Mouse (Mus musculus): ENCODE measurements around the gene Ccdc14. TPM values are rescaled to one million over a fixed set of nuclear protein-coding genes. Genes with fewer than 3 reads are reported as not detected.

The Ccdc14 gene
- polyA plus RNA-seq, 1 experiment = 2.4 TPM

DNA sequence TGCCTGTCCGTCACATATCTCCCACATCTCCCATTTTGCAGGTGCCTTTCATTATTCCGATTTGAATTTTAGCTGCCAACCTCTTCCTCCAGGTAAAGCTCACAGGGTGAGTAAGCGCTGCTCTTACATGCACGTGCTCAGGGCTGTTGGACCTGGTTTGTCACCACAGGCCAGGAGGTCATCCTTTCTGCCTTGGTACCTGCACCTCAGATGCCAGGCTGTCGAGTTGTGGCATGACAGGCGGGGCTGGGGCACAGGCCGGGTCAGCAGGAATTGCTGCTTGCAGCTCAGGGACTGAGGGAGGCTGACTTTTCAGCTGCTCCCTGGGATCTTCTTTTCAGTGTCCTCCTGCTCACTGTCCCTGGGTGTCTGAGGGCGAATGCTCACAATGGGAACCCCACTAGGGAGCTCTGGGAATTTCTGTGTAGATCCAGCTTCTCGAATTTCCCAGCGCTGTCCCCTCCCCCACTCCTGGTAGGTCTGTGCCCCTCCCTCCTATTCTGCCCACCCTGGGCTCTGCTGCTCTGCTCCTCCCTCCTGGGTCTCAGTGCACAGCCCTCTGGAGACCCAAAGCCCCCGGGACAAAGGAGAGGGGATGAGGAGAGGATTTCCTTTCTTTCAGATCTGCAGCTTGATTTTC, 57.8 kb downstream of the Ccdc14 start:
- Histone ChIP-seq H3K27ac (ENCODE audit: insufficient read depth, low read length) (no peak overlapping the region), H3K4me1 (ENCODE audit: control insufficient read depth, insufficient read depth, low read length) (no peaks in the 10 kb centered on the region), H3K4me3 (ENCODE audit: insufficient read depth, low read length) (no peak overlapping the region)
- TF ChIP-seq CTCF (IDR thresholded peaks at IDR 0.05; ENCODE audit: extremely low read depth, insufficient read depth, low read length) (no peak), POLR2A (IDR thresholded peaks at IDR 0.05; ENCODE audit: extremely low read depth, insufficient read depth, low read length) (no peak)

DNA sequence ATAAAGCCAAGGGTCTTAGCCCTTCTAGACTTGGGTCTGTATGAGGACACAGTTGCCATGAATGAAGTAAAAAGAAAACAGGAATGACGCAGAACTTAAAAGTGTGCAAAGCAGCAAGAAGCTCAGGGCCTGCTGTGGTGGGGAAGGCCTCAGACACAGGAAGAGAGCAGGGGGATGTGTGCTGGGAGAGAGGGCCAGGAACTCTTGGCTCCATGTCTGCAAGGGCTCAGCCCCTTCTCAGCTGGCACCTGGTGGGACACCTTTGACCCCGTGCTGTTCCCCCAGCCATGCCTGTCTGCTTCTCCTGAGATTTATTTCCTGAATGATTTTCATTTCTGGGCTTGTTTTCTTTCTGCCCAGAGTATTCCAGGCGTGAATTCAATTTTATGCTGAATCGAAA, 59.1 kb downstream of the Ccdc14 start:
- Histone ChIP-seq H3K4me1 (ENCODE audit: control insufficient read depth, insufficient read depth, low read length) (no peaks in the 10 kb centered on the region), H3K27ac (ENCODE audit: insufficient read depth, low read length) (no peak overlapping the region), H3K4me3 (ENCODE audit: insufficient read depth, low read length) (no peak overlapping the region)
- TF ChIP-seq POLR2A (IDR thresholded peaks at IDR 0.05; ENCODE audit: extremely low read depth, insufficient read depth, low read length) = no peak

DNA sequence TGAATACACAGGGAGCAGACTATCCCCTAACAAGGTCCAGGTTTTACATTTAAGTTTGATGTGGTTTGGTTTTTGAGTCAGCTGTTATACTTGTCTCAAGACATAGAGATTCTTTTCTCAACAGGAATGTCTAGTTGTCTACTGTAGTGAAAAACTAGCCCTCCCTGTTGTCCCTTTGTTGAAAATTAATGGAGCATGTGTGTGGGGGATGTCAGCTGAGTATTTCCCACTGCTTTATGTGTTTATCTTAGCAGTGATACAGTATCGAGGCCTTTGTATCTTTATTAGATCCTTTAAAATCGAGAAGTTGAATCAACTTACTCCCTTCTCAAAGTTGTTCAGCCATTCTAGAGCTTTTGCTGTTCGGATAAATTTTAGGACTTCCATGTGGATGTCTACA, 61.6 kb downstream of the Ccdc14 start:
- no peak for TF ChIP-seq CTCF (IDR thresholded peaks at IDR 0.05; ENCODE audit: extremely low read depth, insufficient read depth, low read length)
- TF ChIP-seq POLR2A (IDR thresholded peaks at IDR 0.05; ENCODE audit: extremely low read depth, insufficient read depth, low read length) = no peak
- Histone ChIP-seq H3K4me3 (ENCODE audit: insufficient read depth, low read length) (no peak overlapping the region), H3K27ac (ENCODE audit: insufficient read depth, low read length) (no peak overlapping the region), H3K4me1 (ENCODE audit: control insufficient read depth, insufficient read depth, low read length) (no peaks in the 10 kb centered on the region)

DNA sequence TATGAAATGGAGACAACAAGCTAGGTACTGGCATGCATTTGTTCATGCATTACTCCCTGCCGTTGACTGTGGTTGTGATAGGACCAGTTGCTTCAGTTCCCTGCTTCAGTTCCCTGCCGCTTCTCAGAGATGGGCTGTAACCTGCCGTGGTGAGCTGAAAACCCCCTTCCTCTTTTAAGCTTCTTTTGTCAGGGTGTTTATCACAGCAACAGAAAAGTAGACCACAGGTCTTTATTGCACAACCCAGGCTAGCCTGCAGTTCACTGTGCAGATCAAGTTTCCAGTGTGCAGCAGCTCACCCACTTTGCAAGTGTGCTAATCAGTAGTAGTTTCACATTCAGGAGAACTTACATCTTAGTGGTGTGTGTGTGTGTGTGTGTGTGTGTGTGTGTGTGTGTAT, 62.6 kb downstream of the Ccdc14 start:
- no peak for TF ChIP-seq CTCF (IDR thresholded peaks at IDR 0.05; ENCODE audit: extremely low read depth, insufficient read depth, low read length)
- Histone ChIP-seq H3K4me3 (ENCODE audit: insufficient read depth, low read length) (no peak overlapping the region), H3K4me1 (ENCODE audit: control insufficient read depth, insufficient read depth, low read length) (no peaks in the 10 kb centered on the region), H3K27ac (ENCODE audit: insufficient read depth, low read length) (no peak overlapping the region)

DNA sequence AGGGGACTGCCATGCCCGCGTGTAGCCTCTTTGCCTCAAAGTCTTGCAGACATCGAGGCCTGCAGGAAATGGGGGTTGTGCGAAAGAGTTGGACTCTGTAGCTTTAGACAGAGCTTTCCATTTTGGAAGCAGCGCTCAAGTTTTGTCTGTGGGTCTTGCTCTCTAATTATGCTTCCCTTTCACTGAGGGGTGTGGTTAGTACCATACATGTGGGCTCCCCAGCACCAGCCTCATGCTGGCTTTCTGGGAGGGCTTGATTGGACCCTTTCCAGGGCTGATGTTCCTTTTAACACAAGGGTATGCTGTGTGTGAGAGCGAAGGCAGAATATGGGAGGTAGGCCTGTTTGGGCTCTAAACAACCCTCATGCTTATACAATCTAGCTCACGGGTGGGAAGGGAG, 66.6 kb downstream of the Ccdc14 start:
- TF ChIP-seq POLR2A (IDR thresholded peaks at IDR 0.05; ENCODE audit: extremely low read depth, insufficient read depth, low read length) (no peak), CTCF (IDR thresholded peaks at IDR 0.05; ENCODE audit: extremely low read depth, insufficient read depth, low read length) (no peak)
- H3K4me3 ChIP-seq (ENCODE audit: insufficient read depth, low read length) = no peak overlapping the region
- no peak overlapping the region for H3K27ac ChIP-seq (ENCODE audit: insufficient read depth, low read length)
- no peaks in the 10 kb centered on the region for H3K4me1 ChIP-seq (ENCODE audit: control insufficient read depth, insufficient read depth, low read length)

DNA sequence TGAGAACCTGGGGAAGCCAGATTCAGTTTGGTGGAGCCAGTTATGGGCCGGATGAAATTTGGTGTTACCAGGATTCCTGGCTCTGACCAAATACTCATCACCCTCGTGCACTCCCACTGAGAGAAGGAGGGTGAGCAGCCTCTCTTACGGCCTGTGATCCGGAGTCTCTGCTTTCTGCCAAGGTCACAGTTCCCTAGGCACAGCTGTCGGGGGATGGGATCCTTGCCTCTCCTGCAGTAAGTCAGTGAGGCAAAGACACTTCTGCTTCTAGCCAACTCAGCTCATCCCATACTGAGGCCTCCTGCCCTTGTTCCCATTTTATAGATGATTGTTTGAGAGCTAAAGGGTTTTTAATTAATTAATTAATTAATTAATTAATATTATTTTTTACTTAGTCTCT, 67.8 kb downstream of the Ccdc14 start:
- no peak overlapping the region for H3K27ac ChIP-seq (ENCODE audit: insufficient read depth, low read length)
- TF ChIP-seq POLR2A (IDR thresholded peaks at IDR 0.05; ENCODE audit: extremely low read depth, insufficient read depth, low read length) (no peak), CTCF (IDR thresholded peaks at IDR 0.05; ENCODE audit: extremely low read depth, insufficient read depth, low read length) (no peak)
- H3K4me1 ChIP-seq (ENCODE audit: control insufficient read depth, insufficient read depth, low read length) = no peaks in the 10 kb centered on the region
- no peak overlapping the region for H3K4me3 ChIP-seq (ENCODE audit: insufficient read depth, low read length)

DNA sequence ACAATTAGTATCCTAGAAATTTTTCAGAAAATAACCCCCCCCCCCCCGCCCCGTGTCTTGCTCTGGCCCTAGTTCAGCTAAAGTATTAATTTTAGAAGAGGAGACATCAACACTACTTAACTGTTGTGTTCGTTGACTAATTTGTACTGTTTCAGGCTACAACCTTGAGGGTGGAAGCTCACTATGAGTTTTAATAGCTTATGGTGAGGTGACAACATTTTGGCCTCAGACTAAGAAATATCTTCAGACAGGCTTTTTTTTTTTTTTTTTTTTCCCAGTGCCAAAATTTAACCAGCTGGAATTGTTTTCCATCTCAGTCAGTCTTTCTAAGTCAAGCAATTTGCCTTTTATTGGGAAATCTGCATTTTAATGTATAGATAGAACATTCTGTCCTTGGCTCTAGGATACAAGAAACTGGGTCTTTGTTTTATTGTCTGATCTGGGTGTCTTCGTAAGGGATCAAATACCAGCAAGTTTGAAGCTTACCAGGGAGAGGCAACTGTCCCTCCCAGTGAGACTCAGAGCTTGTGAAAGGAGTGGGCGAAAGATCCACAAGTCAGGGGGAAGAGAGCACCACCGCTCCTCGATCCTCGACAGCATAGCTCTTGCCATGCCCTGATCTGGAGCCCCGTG, 73.7 kb downstream of the Ccdc14 start:
- Histone ChIP-seq H3K27ac (ENCODE audit: insufficient read depth, low read length) (no peak overlapping the region), H3K4me3 (ENCODE audit: insufficient read depth, low read length) (no peak overlapping the region), H3K4me1 (ENCODE audit: control insufficient read depth, insufficient read depth, low read length) (no peaks in the 10 kb centered on the region)
- TF ChIP-seq POLR2A (IDR thresholded peaks at IDR 0.05; ENCODE audit: extremely low read depth, insufficient read depth, low read length) = no peak
- no peak for TF ChIP-seq CTCF (IDR thresholded peaks at IDR 0.05; ENCODE audit: extremely low read depth, insufficient read depth, low read length)

DNA sequence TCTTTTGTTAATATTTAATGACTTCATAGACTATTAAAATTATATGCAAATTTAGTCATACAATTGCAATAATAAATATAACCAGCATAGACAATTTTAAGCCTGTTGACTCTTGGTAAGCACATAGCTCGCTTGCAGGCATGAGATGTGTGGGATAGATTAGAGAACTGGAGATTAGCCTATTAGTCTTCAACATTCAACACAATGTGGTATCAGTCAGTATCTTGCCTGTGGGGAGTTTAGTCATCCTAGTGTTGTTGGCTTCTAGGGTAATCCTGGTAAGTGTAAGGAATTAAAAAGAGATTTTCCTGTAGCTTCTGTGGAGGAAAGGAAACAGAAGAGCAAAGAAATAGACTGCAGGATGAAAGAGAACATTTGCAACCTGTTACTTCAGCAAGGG, 75.2 kb downstream of the Ccdc14 start:
- no peak overlapping the region for H3K27ac ChIP-seq (ENCODE audit: insufficient read depth, low read length)
- no peak overlapping the region for H3K4me3 ChIP-seq (ENCODE audit: insufficient read depth, low read length)
- no peaks in the 10 kb centered on the region for H3K4me1 ChIP-seq (ENCODE audit: control insufficient read depth, insufficient read depth, low read length)
- TF ChIP-seq POLR2A (IDR thresholded peaks at IDR 0.05; ENCODE audit: extremely low read depth, insufficient read depth, low read length) (no peak), CTCF (IDR thresholded peaks at IDR 0.05; ENCODE audit: extremely low read depth, insufficient read depth, low read length) (no peak)

DNA sequence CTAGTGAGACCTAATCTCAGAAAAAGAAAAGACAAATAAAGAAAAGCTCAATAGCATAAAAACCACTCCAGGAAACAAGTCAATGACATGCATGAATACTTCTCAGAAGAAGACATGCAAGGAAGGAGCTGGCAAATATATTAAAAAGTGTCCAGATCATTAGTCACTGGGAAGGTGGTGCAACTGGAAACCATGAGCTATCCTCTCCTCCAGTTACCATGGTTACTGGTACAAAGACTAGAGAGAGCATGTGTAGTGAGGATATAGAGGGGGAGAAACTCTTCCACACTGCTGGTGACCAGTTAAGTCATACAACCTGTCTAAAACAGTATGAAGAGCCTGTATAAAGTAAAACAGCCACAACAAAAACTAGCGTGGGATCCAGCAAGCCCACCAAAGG, 75.8 kb downstream of the Ccdc14 start:
- Histone ChIP-seq H3K4me3 (ENCODE audit: insufficient read depth, low read length) (no peak overlapping the region), H3K27ac (ENCODE audit: insufficient read depth, low read length) (no peak overlapping the region), H3K4me1 (ENCODE audit: control insufficient read depth, insufficient read depth, low read length) (no peaks in the 10 kb centered on the region)
- TF ChIP-seq CTCF (IDR thresholded peaks at IDR 0.05; ENCODE audit: extremely low read depth, insufficient read depth, low read length) = no peak
- TF ChIP-seq POLR2A (IDR thresholded peaks at IDR 0.05; ENCODE audit: extremely low read depth, insufficient read depth, low read length) = no peak

DNA sequence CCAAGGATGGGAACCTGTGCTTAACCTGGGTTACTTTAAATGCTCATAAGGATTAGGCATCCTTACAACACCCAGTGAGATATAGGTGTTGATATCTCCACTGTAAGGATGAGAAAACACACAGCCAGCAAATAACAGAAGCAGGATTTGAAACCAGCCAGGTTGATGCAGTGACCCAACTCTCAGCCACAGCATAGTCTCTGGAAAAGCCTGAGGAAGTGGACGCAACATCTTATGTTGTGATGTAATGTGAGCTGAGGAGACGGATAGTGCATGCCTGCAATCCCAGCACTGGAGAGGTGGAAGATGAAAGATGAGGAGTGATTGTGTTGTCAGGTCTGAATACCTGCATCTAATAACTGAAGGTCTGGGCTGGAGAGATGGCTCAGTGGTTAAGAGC, 77.0 kb downstream of the Ccdc14 start:
- no peak for TF ChIP-seq POLR2A (IDR thresholded peaks at IDR 0.05; ENCODE audit: extremely low read depth, insufficient read depth, low read length)
- TF ChIP-seq CTCF (IDR thresholded peaks at IDR 0.05; ENCODE audit: extremely low read depth, insufficient read depth, low read length) = no peak
- Histone ChIP-seq H3K4me1 (ENCODE audit: control insufficient read depth, insufficient read depth, low read length) (no peaks in the 10 kb centered on the region; the same call in 1 of the 2 replicates), H3K4me3 (ENCODE audit: insufficient read depth, low read length) (no peak overlapping the region), H3K27ac (ENCODE audit: insufficient read depth, low read length) (no peak overlapping the region)

Measured in cortical plate, adult 2 months (tissue).